Mouse (Mus musculus) heart, embryonic 13.5 days (tissue): ENCODE measurements at regions not wholly inside any gene's neighbourhood (a gene's known extent, or its start where the extent isn't known, plus 50 kb on each side); places are given as distances from the start of the nearest gene placed in this dataset.

ENCODE experiments used
- ATAC-seq: fragments of 200-750 bp; cut with Nextera tagmentation; 2 replicates; pipeline ENCODE4 v1.8.0; 2017; ENCODE audit warnings: moderate TSS enrichment; ENCODE audit not compliant: insufficient number of reproducible peaks, low FRiP score, low TSS enrichment; ENCODE audit errors: extremely low read depth
- H3K27ac ChIP-seq: fragments of 300-500 bp; sonication (generic); replicated peaks from 2 replicates; pipeline ENCODE4 v1.5.1; 2015; ENCODE audit warnings: moderate library complexity, mild to moderate bottlenecking, inconsistent platforms
- H3K27me3 ChIP-seq: fragments of 300-500 bp; sonication (generic); replicated peaks from 2 replicates; pipeline ENCODE4 v1.6.1; 2015; ENCODE audit warnings: mild to moderate bottlenecking, inconsistent platforms
- H3K36me3 ChIP-seq: fragments of 300-500 bp; sonication (generic); 2 replicates; pipeline ENCODE4 v1.6.1; 2015; ENCODE audit warnings: mild to moderate bottlenecking, inconsistent platforms
- H3K4me1 ChIP-seq: fragments of 300-500 bp; sonication (generic); 2 replicates; pipeline ENCODE4 v1.6.1; 2015; ENCODE audit warnings: inconsistent platforms
- H3K4me2 ChIP-seq: fragments of 300-500 bp; sonication (generic); 2 replicates; pipeline ENCODE4 v1.6.1; 2015; ENCODE audit warnings: inconsistent platforms, mild to moderate bottlenecking, moderate library complexity
- H3K4me3 ChIP-seq: fragments of 300-500 bp; sonication (generic); 2 replicates; pipeline ENCODE4 v1.5.1; 2015; ENCODE audit warnings: moderate library complexity, mild to moderate bottlenecking, inconsistent platforms
- H3K9ac ChIP-seq: fragments of 300-500 bp; sonication (generic); 2 replicates; pipeline ENCODE4 v1.6.1; 2015; ENCODE audit warnings: inconsistent platforms, mild to moderate bottlenecking, moderate library complexity
- H3K9me3 ChIP-seq: fragments of 300-500 bp; sonication (generic); 2 replicates; pipeline ENCODE4 v1.6.1; 2016; ENCODE audit warnings: inconsistent platforms
- WGBS: fragments of 180-500 bp; shearing (Covaris S2); methylation state at CpG from one replicate; pipeline ENCODE4 v1.1.7; 2015; ENCODE audit warnings: mixed read lengths; 5-methylcytosine and 5-hydroxymethylcytosine counted together

GRCm38 (mm10) chr6:100995874-100996560 lies 162.6 kb downstream of the Ppp4r2 start:
- no peak overlapping the region for H3K9ac ChIP-seq
- 57% methylated on average over 6 of the region's 6 CpGs for WGBS
- H3K36me3 ChIP-seq = no peaks in the 10 kb centered on the region
- no peaks in the 10 kb centered on the region for H3K27me3 ChIP-seq
- no peak overlapping the region for H3K4me2 ChIP-seq
- H3K9me3 ChIP-seq = no peaks in the 10 kb centered on the region
- H3K27ac ChIP-seq = no peak overlapping the region
- H3K4me1 ChIP-seq = no peaks in the 10 kb centered on the region
- H3K4me3 ChIP-seq = no peak overlapping the region
- ATAC-seq = no peak

- H3K9me3 ChIP-seq = no peaks in the 10 kb centered on the region
Measured at GRCm38 (mm10) chr6:100998285-100998684, 164.9 kb downstream of the Ppp4r2 start.

GRCm38 (mm10) chr6:101003901-101004300 lies 170.5 kb downstream of the Ppp4r2 start:
- H3K27ac ChIP-seq = no peak overlapping the region
- no peak for ATAC-seq
- no peak overlapping the region for H3K9ac ChIP-seq
- WGBS = 53% methylated on average over 1 of the region's 1 CpGs
- H3K4me3 ChIP-seq = no peak overlapping the region
- no peaks in the 10 kb centered on the region for H3K4me1 ChIP-seq
- H3K36me3 ChIP-seq = no peaks in the 10 kb centered on the region
- H3K4me2 ChIP-seq = no peak overlapping the region
- H3K9me3 ChIP-seq = no peaks in the 10 kb centered on the region
- H3K27me3 ChIP-seq = no peaks in the 10 kb centered on the region

More at GRCm38 (mm10) chr6:100998285-100998684, 164.9 kb downstream of the Ppp4r2 start:
- Histone ChIP-seq H3K9ac (no peak overlapping the region), H3K27ac (no peak overlapping the region), H3K36me3 (no peaks in the 10 kb centered on the region), H3K4me1 (no peaks in the 10 kb centered on the region), H3K4me3 (no peak overlapping the region), H3K27me3 (no peaks in the 10 kb centered on the region), H3K4me2 (no peak overlapping the region)
- WGBS = 67% methylated on average over 1 of the region's 1 CpGs
- no peak for ATAC-seq

GRCm38 (mm10) chr6:101021650-101022049 lies 188.2 kb downstream of the Ppp4r2 start:
- Histone ChIP-seq H3K27me3 (no peaks in the 10 kb centered on the region), H3K4me1 (no peaks in the 10 kb centered on the region), H3K9ac (no peak overlapping the region), H3K4me2 (no peak overlapping the region), H3K4me3 (no peak overlapping the region), H3K9me3 (no peaks in the 10 kb centered on the region), H3K27ac (no peak overlapping the region), H3K36me3 (no peaks in the 10 kb centered on the region)
- WGBS = 69% methylated on average over 3 of the region's 3 CpGs
- no peak for ATAC-seq

GRCm38 (mm10) chr6:101025816-101026215 lies 192.4 kb downstream of the Ppp4r2 start:
- ATAC-seq = no peak
- H3K36me3 ChIP-seq = no peaks in the 10 kb centered on the region
- no peaks in the 10 kb centered on the region for H3K9me3 ChIP-seq
- H3K4me1 ChIP-seq = no peaks in the 10 kb centered on the region
- H3K27me3 ChIP-seq = no peaks in the 10 kb centered on the region
- no peak overlapping the region for H3K9ac ChIP-seq
- 80% methylated on average over 4 of the region's 4 CpGs for WGBS
- no peak overlapping the region for H3K27ac ChIP-seq
- no peak overlapping the region for H3K4me2 ChIP-seq
- H3K4me3 ChIP-seq = no peak overlapping the region

- Histone ChIP-seq H3K4me2 (no peak overlapping the region), H3K27ac (no peak overlapping the region), H3K4me1 (no peaks in the 10 kb centered on the region), H3K36me3 (no peaks in the 10 kb centered on the region), H3K9me3 (no peaks in the 10 kb centered on the region), H3K9ac (no peak overlapping the region), H3K27me3 (no peaks in the 10 kb centered on the region), H3K4me3 (no peak overlapping the region)
- WGBS = 76% methylated on average over 10 of the region's 10 CpGs
- ATAC-seq = no peak
Measured at GRCm38 (mm10) chr6:101027462-101027861, 194.0 kb downstream of the Ppp4r2 start.

- 43% methylated on average over 3 of the region's 3 CpGs for WGBS
- Histone ChIP-seq H3K4me1 (no peaks in the 10 kb centered on the region), H3K9ac (no peak overlapping the region), H3K4me2 (no peak overlapping the region), H3K27me3 (no peaks in the 10 kb centered on the region), H3K27ac (no peak overlapping the region), H3K4me3 (no peak overlapping the region), H3K36me3 (no peaks in the 10 kb centered on the region), H3K9me3 (no peaks in the 10 kb centered on the region)
- no peak for ATAC-seq
Measured at GRCm38 (mm10) chr6:101029436-101029835, 196.0 kb downstream of the Ppp4r2 start.

- Histone ChIP-seq H3K27ac (no peak overlapping the region), H3K27me3 (no peaks in the 10 kb centered on the region), H3K4me2 (no peak overlapping the region), H3K4me1 (no peaks in the 10 kb centered on the region), H3K9ac (no peak overlapping the region), H3K36me3 (no peaks in the 10 kb centered on the region), H3K9me3 (no peaks in the 10 kb centered on the region), H3K4me3 (no peak overlapping the region)
- 69% methylated on average over 13 of the region's 13 CpGs for WGBS
- ATAC-seq = no peak
Measured at GRCm38 (mm10) chr6:101030451-101031125, 197.2 kb downstream of the Ppp4r2 start.

GRCm38 (mm10) chr6:101046755-101047154 lies 213.3 kb downstream of the Ppp4r2 start:
- Histone ChIP-seq H3K9ac (no peak overlapping the region), H3K4me3 (no peak overlapping the region), H3K36me3 (no peaks in the 10 kb centered on the region), H3K4me2 (no peak overlapping the region), H3K27me3 (no peaks in the 10 kb centered on the region), H3K4me1 (no peaks in the 10 kb centered on the region), H3K27ac (no peak overlapping the region), H3K9me3 (no peaks in the 10 kb centered on the region)
- ATAC-seq = no peak
- WGBS = 68% methylated on average over 6 of the region's 6 CpGs

- Histone ChIP-seq H3K36me3 (no peaks in the 10 kb centered on the region), H3K4me1 (no peaks in the 10 kb centered on the region), H3K4me2 (no peak overlapping the region), H3K4me3 (no peak overlapping the region), H3K27ac (no peak overlapping the region), H3K27me3 (no peaks in the 10 kb centered on the region), H3K9ac (no peak overlapping the region), H3K9me3 (no peaks in the 10 kb centered on the region)
- WGBS = 85% methylated on average over 10 of the region's 10 CpGs
- ATAC-seq = no peak
Measured at GRCm38 (mm10) chr6:101047195-101047594, 213.8 kb downstream of the Ppp4r2 start.

GRCm38 (mm10) chr6:101048431-101048830 lies 215.0 kb downstream of the Ppp4r2 start:
- Histone ChIP-seq H3K36me3 (no peaks in the 10 kb centered on the region), H3K4me1 (no peaks in the 10 kb centered on the region), H3K27me3 (no peaks in the 10 kb centered on the region), H3K27ac (no peak overlapping the region), H3K9ac (no peak overlapping the region), H3K4me2 (no peak overlapping the region), H3K9me3 (no peaks in the 10 kb centered on the region), H3K4me3 (no peak overlapping the region)
- ATAC-seq = no peak
- WGBS = 78% methylated on average over 1 of the region's 1 CpGs

GRCm38 (mm10) chr6:101048836-101049361 lies 215.5 kb downstream of the Ppp4r2 start:
- H3K4me1 ChIP-seq = no peaks in the 10 kb centered on the region
- no peak overlapping the region for H3K4me2 ChIP-seq
- no peak overlapping the region for H3K4me3 ChIP-seq
- no peaks in the 10 kb centered on the region for H3K9me3 ChIP-seq
- H3K27me3 ChIP-seq = no peaks in the 10 kb centered on the region
- ATAC-seq = no peak
- H3K27ac ChIP-seq = no peak overlapping the region
- WGBS = 70% methylated on average over 15 of the region's 15 CpGs
- no peaks in the 10 kb centered on the region for H3K36me3 ChIP-seq
- H3K9ac ChIP-seq = no peak overlapping the region
